Mouse (Mus musculus) limb, embryonic 10.5 days (tissue): Measurements from ENCODE around the gene H2-Ab1. TPM values are rescaled to one million over a fixed set of nuclear protein-coding genes. Genes with fewer than 3 reads are reported as not detected.
A peak's percentile ranks its signal among the peaks of the same experiment; 100 is the strongest.
"Not testable (repeated sequence)": the region's sequence is repeated elsewhere in the genome, so short reads cannot be mapped to it uniquely, and the experiment has no call there.

Experiments
- DNase-seq: peaks from one replicate; pipeline ENCODE4 v3.0.0-alpha.2; 2017; ENCODE audit warnings: low spot score
- H3K27ac ChIP-seq: fragments of 300-500 bp; sonication (generic); 2 replicates; pipeline ENCODE4 v1.5.1; 2016; ENCODE audit warnings: mild to moderate bottlenecking
- H3K27me3 ChIP-seq: fragments of 300-500 bp; sonication (generic); 2 replicates; pipeline ENCODE4 v1.6.1; 2016; ENCODE audit warnings: low read depth, mild to moderate bottlenecking; ENCODE audit not compliant: poor library complexity, severe bottlenecking
- H3K36me3 ChIP-seq: fragments of 300-500 bp; sonication (generic); 2 replicates; pipeline ENCODE4 v1.6.1; 2016; ENCODE audit warnings: mild to moderate bottlenecking, moderate library complexity
- H3K4me1 ChIP-seq: fragments of 300-500 bp; sonication (generic); 2 replicates; pipeline ENCODE4 v1.6.1; 2016
- H3K4me3 ChIP-seq: fragments of 300-500 bp; sonication (generic); 2 replicates; pipeline ENCODE4 v1.5.1; 2016; ENCODE audit warnings: mild to moderate bottlenecking, moderate library complexity
- H3K9me3 ChIP-seq: fragments of 300-500 bp; sonication (generic); replicated peaks from 2 replicates; pipeline ENCODE4 v1.6.1; 2016; ENCODE audit warnings: mild to moderate bottlenecking
- WGBS: fragments of 180-500 bp; shearing (Covaris S2); methylation state at CpG from one replicate; pipeline ENCODE4 v1.1.7; 2016; 5-methylcytosine and 5-hydroxymethylcytosine counted together
- polyA plus RNA-seq: library from polyadenylated mRNA; unstranded; fragments of >200 nt; fragmentation: Nextera tagmentation; extraction: Ambion mirVana; gene quantifications from 2 replicates; pipeline ENCODE4 v1.2.1, GENCODE M21; 2016

Gene H2-Ab1
- polyA plus RNA-seq, 1 experiment from 2014 or later: 6.7 TPM

DNA sequence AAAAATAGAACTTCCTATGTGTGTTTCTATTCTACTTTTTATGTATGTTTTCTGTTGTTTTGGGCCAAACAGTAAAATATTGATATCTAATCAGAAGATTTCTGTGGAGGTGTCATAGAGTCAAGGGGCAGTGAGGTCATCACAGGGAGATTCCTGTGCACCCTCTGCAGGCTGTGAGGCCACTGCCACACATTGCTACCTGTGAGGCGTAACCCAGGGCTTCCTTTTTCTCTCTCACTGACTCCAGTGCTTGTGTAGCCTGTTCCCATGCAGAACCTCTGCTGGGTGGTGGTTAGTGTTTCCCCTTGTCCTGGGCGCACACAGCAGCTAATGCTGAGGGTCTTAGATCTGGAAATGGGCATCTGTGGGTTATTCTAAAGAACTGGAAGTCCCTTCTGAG lies 48.9 kb downstream of the H2-Ab1 start:
- Histone ChIP-seq H3K4me3 (no peak overlapping the region), H3K9me3 (no peaks in the 10 kb centered on the region), H3K27ac (no peak overlapping the region), H3K4me1 (peaks cover 11% of the 10 kb centered on the region), H3K27me3 (peaks cover 5% of the 10 kb centered on the region; the same call in 1 of the 2 replicates), H3K36me3 (no peaks in the 10 kb centered on the region)
- no peak for DNase-seq
- 86% methylated on average over 2 of the region's 2 CpGs for WGBS

DNA sequence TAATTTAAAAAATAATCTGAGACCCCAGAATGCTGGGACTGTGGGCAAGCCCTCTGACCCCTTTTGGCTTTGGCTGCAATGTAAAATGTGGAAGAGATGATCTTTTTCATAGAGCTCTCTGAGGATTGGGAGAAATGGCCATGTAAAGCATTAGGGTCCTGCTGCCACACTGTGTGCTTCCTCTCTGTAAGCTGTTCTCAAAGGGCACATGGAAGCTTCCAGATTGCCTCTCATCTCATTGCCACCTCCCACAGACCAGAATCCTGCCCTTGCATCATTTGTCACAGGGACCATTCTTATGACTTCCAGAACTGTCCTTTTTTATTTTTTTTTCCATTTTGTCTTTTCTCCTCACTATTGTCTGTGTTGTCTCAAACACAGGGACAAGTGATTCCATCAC lies 49.7 kb downstream of the H2-Ab1 start:
- Histone ChIP-seq H3K9me3 (no peaks in the 10 kb centered on the region), H3K4me1 (peaks cover 11% of the 10 kb centered on the region), H3K4me3 (no peak overlapping the region), H3K27ac (no peak overlapping the region), H3K27me3 (peaks cover 5% of the 10 kb centered on the region; the same call in 1 of the 2 replicates), H3K36me3 (no peaks in the 10 kb centered on the region)
- DNase-seq: no peak

DNA sequence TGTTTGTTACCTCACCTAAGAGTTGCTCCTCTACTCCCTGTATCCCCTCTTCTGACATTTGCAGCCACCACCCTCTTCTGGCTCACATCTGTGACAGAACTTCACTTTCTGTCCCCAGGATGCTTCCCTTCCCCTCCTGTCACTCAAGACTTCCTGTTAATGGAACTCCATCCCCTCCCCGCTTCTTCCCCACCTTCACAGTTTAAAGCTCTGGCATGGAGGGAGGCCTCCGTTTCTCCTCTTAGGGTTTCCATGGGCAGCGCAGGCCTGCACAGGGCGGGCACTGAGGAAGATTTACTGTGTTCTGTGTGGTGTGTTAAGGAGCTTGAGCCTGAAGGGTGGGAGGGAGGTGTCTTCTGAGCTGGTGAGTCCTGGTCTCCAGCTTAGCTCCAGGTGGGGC lies 50.7 kb downstream of the H2-Ab1 start:
- Histone ChIP-seq H3K9me3 (no peaks in the 10 kb centered on the region), H3K27ac (no peak overlapping the region), H3K36me3 (no peaks in the 10 kb centered on the region), H3K4me3 (no peak overlapping the region), H3K4me1 (peaks cover 11% of the 10 kb centered on the region), H3K27me3 (peaks cover 5% of the 10 kb centered on the region; the same call in 1 of the 2 replicates)
- 81% methylated on average over 4 of the region's 4 CpGs for WGBS
- no peak for DNase-seq

DNA sequence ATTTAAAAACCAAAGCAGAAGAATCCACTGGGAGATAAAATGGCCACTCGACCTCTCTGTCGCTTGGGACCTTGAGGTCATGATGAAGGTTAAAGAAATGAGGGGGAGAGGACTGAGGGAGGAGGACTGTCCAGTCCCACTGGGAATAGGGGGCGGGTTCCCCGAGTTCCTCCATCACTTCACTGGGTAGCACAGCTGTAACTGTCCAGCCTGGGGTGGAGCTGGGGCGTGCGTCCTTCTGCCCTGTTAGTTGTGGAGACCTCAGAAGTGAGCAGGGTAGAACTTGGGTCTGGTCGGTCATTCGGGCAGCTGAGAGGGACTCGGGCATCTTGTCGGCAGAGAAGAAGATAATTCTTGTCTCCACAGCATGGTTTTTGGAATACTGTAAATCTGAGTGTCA lies 51.7 kb downstream of the H2-Ab1 start:
- DNase-seq: peak; percentile 36
- Histone ChIP-seq H3K27ac (peak overlapping the region; percentile 83), H3K36me3 (no peaks in the 10 kb centered on the region), H3K4me1 (peaks cover 11% of the 10 kb centered on the region), H3K4me3 (peak overlapping the region; percentile 61), H3K27me3 (peaks cover 5% of the 10 kb centered on the region; the same call in 1 of the 2 replicates), H3K9me3 (no peaks in the 10 kb centered on the region)
- WGBS: 36% methylated on average over 10 of the region's 10 CpGs

DNA sequence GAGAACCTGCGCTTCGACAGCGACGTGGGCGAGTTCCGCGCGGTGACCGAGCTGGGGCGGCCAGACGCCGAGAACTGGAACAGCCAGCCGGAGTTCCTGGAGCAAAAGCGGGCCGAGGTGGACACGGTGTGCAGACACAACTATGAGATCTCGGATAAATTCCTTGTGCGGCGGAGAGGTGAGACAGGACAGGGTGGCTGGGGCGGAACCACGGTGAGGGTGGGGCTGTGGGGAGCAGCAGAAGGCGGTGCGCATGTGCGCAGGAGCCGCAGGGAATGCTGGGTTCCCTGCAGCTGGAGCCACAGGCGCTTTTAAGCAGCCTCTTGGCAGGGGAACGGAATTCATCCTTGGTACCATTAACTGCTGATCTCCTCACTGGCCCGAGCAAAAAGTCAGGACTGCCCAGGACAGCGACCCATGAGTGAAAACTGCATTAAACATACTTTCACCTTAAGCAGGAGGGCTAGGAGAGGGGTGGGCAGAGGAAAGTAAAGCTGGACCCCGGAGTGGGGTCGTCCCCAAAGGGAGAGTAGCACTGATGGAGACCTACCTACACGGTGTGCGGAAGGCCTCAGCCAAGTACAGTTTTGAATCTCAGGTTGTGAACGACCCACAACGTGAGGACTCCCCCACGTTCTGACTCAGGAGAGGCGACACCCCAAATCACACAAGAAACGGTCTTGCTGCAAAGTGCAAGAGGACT lies 52.3 kb downstream of the H2-Ab1 start:
- peak; percentile 80 for DNase-seq
- peak overlapping the region; percentile 61 for H3K4me3 ChIP-seq
- H3K4me1 ChIP-seq: peaks cover 11% of the 10 kb centered on the region
- no peaks in the 10 kb centered on the region for H3K9me3 ChIP-seq
- peak overlapping the region; percentile 83 for H3K27ac ChIP-seq
- H3K27me3 ChIP-seq: peaks cover 5% of the 10 kb centered on the region; the same call in 1 of the 2 replicates
- no peaks in the 10 kb centered on the region for H3K36me3 ChIP-seq
- 23% methylated on average over 38 of the region's 38 CpGs for WGBS

DNA sequence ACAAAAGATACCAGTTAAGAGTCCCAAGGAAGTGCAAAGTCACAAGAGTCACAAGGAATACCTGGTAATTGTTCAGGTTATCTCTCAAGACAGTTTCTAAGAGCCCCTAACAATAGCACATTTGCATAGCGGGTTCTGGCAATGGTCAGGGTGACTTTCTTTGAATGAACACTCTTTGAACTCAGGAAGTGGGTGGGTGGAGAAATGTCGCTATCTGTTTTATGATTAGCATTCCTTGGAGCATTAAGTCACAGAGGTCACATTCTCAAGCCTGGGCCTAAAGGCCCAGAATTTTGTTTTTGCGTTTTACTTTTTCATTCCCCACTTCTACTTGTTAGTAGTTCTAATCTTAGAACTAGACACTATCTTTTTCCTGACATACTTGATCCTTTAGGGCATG lies 53.0 kb downstream of the H2-Ab1 start:
- not testable (repeated sequence) for H3K9me3 ChIP-seq, H3K27ac ChIP-seq, H3K27me3 ChIP-seq, H3K36me3 ChIP-seq, H3K4me3 ChIP-seq, DNase-seq
- H3K4me1 ChIP-seq: peaks cover 11% of the 10 kb centered on the region
- 87% methylated on average over 3 of the region's 3 CpGs for WGBS

DNA sequence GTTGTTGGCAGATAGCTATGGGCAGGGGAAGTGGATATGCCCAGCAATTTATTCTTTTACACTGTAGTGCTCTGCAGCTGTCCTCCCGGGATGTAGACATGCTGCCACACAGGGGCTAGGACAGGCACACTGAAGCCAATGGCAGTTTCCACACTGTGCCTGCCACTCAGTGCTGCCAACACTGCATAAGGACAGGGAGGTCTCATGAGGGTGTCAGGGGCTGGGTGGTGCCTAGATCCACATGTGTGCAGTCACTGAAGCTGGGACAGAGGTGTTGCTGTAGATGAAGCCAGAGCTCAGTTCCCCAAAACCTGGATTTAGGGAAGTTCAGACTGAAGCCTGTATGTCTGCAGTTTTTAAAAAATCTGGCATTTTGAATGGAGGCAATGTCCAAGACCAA lies 54.7 kb downstream of the H2-Ab1 start:
- H3K27ac ChIP-seq: no peak overlapping the region
- DNase-seq: no peak
- WGBS: 90% methylated on average over 1 of the region's 1 CpGs
- no peaks in the 10 kb centered on the region for H3K9me3 ChIP-seq
- no peaks in the 10 kb centered on the region for H3K36me3 ChIP-seq
- peaks cover 5% of the 10 kb centered on the region; the same call in 1 of the 2 replicates for H3K27me3 ChIP-seq
- peaks cover 9% of the 10 kb centered on the region for H3K4me1 ChIP-seq
- H3K4me3 ChIP-seq: no peak overlapping the region

DNA sequence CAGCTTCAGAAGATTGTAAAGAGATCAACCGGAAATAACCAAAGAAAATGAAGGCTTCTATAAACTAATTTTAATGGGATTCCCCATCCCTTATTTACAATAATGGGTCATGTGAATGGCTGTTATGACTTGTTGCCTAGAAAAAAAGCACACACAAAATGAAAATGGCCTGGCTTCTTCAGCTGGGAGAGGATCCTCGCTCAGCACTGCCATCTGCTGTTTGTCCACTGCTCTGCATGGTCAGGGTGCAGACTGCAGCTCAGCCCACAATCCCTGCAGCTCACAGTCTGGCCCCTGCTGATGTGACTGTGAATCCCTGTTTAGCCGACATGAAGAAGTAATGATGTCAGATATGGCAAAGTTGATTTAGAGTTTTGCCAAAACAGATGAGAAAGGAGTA lies 55.9 kb downstream of the H2-Ab1 start:
- 49% methylated on average over 3 of the region's 3 CpGs for WGBS
- H3K36me3 ChIP-seq: no peaks in the 10 kb centered on the region
- peak; percentile 81 for DNase-seq
- H3K27ac ChIP-seq: no peak overlapping the region
- H3K27me3 ChIP-seq: no peaks in the 10 kb centered on the region
- peaks cover 9% of the 10 kb centered on the region for H3K4me1 ChIP-seq
- no peak overlapping the region for H3K4me3 ChIP-seq
- no peaks in the 10 kb centered on the region for H3K9me3 ChIP-seq

DNA sequence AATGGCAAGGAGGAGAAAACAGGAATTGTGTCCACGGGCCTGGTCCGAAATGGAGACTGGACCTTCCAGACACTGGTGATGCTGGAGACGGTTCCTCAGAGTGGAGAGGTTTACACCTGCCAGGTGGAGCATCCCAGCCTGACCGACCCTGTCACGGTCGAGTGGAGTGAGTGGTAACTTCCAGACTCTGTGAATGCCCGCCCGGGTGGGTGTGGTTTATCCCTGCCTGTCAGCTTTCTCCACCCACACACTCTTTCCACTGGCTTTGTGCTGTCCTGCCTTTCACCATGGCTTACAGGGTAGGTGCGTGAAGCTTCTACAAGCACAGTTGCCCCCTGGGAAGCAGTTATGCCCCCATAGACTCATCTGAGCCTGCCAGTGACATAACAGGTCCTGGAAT lies 56.8 kb downstream of the H2-Ab1 start:
- Histone ChIP-seq H3K9me3 (no peaks in the 10 kb centered on the region), H3K27me3 (no peaks in the 10 kb centered on the region), H3K4me3 (no peak overlapping the region), H3K4me1 (peaks cover 7% of the 10 kb centered on the region), H3K27ac (no peak overlapping the region), H3K36me3 (no peaks in the 10 kb centered on the region)
- WGBS: 76% methylated on average over 9 of the region's 9 CpGs
- DNase-seq: no peak

DNA sequence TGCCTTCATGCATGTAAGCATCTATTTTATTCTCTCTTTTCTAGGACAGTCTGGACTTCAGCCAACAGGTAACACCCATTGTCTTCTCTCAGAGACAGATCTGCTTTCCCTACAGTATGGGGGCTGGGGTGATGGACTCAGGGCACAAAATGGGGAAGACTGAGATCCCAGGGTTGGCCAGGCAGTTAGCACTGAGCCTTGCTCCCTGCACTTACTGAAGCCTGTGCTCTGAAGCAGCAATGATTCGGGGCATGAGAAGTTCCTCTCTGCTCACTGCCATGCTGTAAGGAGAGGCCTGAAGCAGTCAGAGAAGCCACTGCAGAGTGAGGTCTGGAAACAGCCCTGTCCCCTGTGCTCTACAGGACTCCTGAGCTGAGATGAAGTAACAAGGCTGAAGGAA lies 58.0 kb downstream of the H2-Ab1 start:
- WGBS: 76% methylated on average over 1 of the region's 1 CpGs
- DNase-seq: no peak
- Histone ChIP-seq H3K9me3 (no peaks in the 10 kb centered on the region), H3K27me3 (no peaks in the 10 kb centered on the region), H3K36me3 (no peaks in the 10 kb centered on the region), H3K4me1 (no peaks in the 10 kb centered on the region), H3K27ac (no peak overlapping the region), H3K4me3 (no peak overlapping the region)

DNA sequence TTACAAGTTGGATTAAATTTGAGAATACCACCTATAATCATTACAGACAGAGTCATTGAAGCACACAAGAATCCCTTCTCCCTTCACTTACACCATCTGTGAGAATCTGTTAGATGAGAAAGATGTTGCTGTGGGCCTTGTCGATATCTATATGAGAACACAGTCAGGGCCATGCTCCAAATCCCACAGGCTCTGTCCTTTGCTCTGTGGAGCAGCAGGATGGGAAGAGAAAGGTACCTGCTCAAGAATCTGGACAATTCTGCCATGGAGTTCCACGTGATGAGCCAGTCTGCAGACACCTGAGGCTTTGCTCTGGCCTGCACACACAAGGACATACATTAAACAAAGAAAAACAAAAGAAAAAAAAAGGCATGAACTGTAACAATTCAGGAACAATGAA lies 59.2 kb downstream of the H2-Ab1 start:
- H3K9me3 ChIP-seq: no peaks in the 10 kb centered on the region
- no peaks in the 10 kb centered on the region for H3K36me3 ChIP-seq
- no peaks in the 10 kb centered on the region for H3K27me3 ChIP-seq
- H3K4me3 ChIP-seq: no peak overlapping the region
- no peaks in the 10 kb centered on the region for H3K4me1 ChIP-seq
- H3K27ac ChIP-seq: no peak overlapping the region
- WGBS: 79% methylated on average over 2 of the region's 2 CpGs
- DNase-seq: no peak

DNA sequence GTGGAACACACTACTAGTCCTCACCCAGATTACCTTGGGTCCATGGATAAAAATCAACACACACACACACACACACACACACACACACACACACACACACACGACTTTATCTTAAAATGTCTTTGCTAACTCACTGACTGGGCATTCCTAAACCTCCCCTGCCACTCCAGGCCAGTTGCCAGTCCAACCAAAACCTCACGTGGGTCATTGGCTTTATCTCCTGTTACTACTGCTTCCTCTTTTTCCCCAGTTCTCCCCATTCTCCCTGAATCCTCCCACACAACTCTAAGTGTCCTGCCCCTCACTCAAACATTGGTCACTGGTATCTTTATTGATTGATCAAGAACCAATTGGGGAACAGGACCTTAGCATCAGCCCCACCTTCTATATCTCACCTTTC lies 59.8 kb downstream of the H2-Ab1 start:
- H3K27ac ChIP-seq: no peak overlapping the region
- no peaks in the 10 kb centered on the region for H3K36me3 ChIP-seq
- no peak overlapping the region for H3K4me3 ChIP-seq
- H3K9me3 ChIP-seq: no peaks in the 10 kb centered on the region
- WGBS: 49% methylated on average over 2 of the region's 2 CpGs
- no peaks in the 10 kb centered on the region for H3K27me3 ChIP-seq
- H3K4me1 ChIP-seq: no peaks in the 10 kb centered on the region
- DNase-seq: no peak
